Mouse (Mus musculus): ENCODE measurements at regions not wholly inside any gene's neighbourhood (a gene's known extent, or its start where the extent isn't known, plus 50 kb on each side); places are given as distances from the start of the nearest gene placed in this dataset.

DNA sequence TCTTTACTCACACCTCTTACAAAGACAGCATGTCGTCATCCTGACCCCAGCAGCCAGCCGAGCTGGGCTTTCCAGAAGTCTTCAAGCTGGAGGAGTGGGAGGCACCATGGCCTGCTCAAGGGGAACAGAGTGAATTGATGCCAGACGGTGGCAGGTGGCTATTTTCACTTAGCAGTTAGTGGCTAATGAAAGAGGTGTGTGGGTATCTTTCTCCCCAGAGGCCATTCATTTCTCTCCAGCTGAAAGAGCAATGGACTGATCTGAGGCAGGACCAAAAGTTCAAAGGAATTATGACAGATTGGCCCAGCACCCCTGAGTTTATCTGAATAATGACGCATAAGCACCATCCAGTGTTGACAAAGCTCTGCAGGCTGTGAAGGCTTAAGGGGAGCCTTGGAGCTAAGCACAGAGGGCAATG lies 841.0 kb upstream of the Car8 start:
- no peak for ATAC-seq (ENCODE audit: low FRiP score)
- WGBS: 44% methylated on average over 4 of the region's 4 CpGs

GRCm38 (mm10) chr4:9074447-9074846 lies 835.6 kb upstream of the Car8 start:
- H3K9me3 ChIP-seq (replicated peaks): no peaks in the 10 kb centered on the region
- H3K36me3 ChIP-seq: no peaks in the 10 kb centered on the region
- no peak overlapping the region for H3K4me2 ChIP-seq
- no peaks in the 10 kb centered on the region for H3K27me3 ChIP-seq (replicated peaks)
- H3K9ac ChIP-seq (replicated peaks): no peak overlapping the region
- no peak overlapping the region for H3K27ac ChIP-seq (replicated peaks)
- H3K4me1 ChIP-seq: no peaks in the 10 kb centered on the region
- WGBS: 40% methylated on average over 2 of the region's 2 CpGs
- no peak for ATAC-seq (ENCODE audit: low FRiP score)
- no peak overlapping the region for H3K4me3 ChIP-seq (replicated peaks)

More for the DNA sequence above, 841.0 kb upstream of the Car8 start:
- Histone ChIP-seq H3K36me3 (no peaks in the 10 kb centered on the region), H3K9ac (replicated peaks) (no peak overlapping the region), H3K27me3 (replicated peaks) (no peaks in the 10 kb centered on the region), H3K27ac (replicated peaks) (no peak overlapping the region), H3K4me2 (no peak overlapping the region), H3K4me1 (peaks cover 9% of the 10 kb centered on the region), H3K4me3 (replicated peaks) (no peak overlapping the region), H3K9me3 (replicated peaks) (no peaks in the 10 kb centered on the region)

- H3K9me3 ChIP-seq (replicated peaks): no peaks in the 10 kb centered on the region
- no peak overlapping the region for H3K27ac ChIP-seq (replicated peaks)
- H3K27me3 ChIP-seq (replicated peaks): no peaks in the 10 kb centered on the region
- no peak overlapping the region for H3K4me3 ChIP-seq (replicated peaks)
- 69% methylated on average over 8 of the region's 8 CpGs for WGBS
- no peak overlapping the region for H3K4me2 ChIP-seq
- no peaks in the 10 kb centered on the region for H3K4me1 ChIP-seq
- no peaks in the 10 kb centered on the region for H3K36me3 ChIP-seq
- H3K9ac ChIP-seq (replicated peaks): no peak overlapping the region
- ATAC-seq (ENCODE audit: low FRiP score): 0 out of 2 replicates have a peak, but pooled peaks have one; percentile 24
These were observed 835.0 kb upstream of the Car8 start for GRCm38 (mm10) chr4:9073736-9074428.

DNA sequence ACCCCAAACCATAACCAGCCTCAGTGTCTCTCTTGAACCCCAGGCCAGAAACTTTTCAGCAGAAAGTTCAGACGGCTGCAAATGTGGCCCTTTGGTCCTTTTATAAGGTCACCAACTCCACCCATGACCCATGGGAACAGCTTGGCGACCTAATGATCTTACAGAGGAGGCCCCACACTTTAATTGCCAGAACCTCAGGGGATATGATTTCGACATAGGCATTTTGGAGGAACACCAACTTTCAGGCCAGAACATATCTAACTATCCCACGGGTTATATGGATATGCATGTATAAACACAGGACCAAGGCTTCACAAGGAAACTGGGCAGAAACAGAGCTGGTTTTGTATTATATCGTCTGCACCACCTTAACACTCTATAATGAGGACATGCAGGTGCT lies 833.5 kb upstream of the Car8 start:
- no peaks in the 10 kb centered on the region for H3K9me3 ChIP-seq (replicated peaks)
- H3K36me3 ChIP-seq: no peaks in the 10 kb centered on the region
- no peaks in the 10 kb centered on the region for H3K4me1 ChIP-seq
- H3K27ac ChIP-seq (replicated peaks): no peak overlapping the region
- 83% methylated on average over 5 of the region's 5 CpGs for WGBS
- no peak for ATAC-seq (ENCODE audit: low FRiP score)
- H3K4me3 ChIP-seq (replicated peaks): no peak overlapping the region
- H3K9ac ChIP-seq (replicated peaks): no peak overlapping the region
- no peak overlapping the region for H3K4me2 ChIP-seq
- no peaks in the 10 kb centered on the region for H3K27me3 ChIP-seq (replicated peaks)

GRCm38 (mm10) chr4:9067874-9068273 lies 829.0 kb upstream of the Car8 start:
- Histone ChIP-seq H3K27me3 (replicated peaks) (no peaks in the 10 kb centered on the region), H3K27ac (replicated peaks) (no peak overlapping the region), H3K36me3 (no peaks in the 10 kb centered on the region), H3K9ac (replicated peaks) (no peak overlapping the region), H3K9me3 (replicated peaks) (no peaks in the 10 kb centered on the region), H3K4me3 (replicated peaks) (no peak overlapping the region), H3K4me2 (no peak overlapping the region), H3K4me1 (no peaks in the 10 kb centered on the region)
- WGBS: 77% methylated on average over 2 of the region's 2 CpGs
- no peak for ATAC-seq (ENCODE audit: low FRiP score)

- Histone ChIP-seq H3K27me3 (replicated peaks) (no peaks in the 10 kb centered on the region), H3K9me3 (replicated peaks) (no peaks in the 10 kb centered on the region), H3K36me3 (no peaks in the 10 kb centered on the region), H3K9ac (replicated peaks) (no peak overlapping the region), H3K4me1 (no peaks in the 10 kb centered on the region), H3K4me2 (no peak overlapping the region), H3K4me3 (replicated peaks) (no peak overlapping the region), H3K27ac (replicated peaks) (no peak overlapping the region)
- whole genome bisulfite sequencing: 62% methylated on average over 10 of the region's 10 CpGs
- ATAC-seq (ENCODE audit: low FRiP score): no peak
These were observed 827.4 kb upstream of the Car8 start for GRCm38 (mm10) chr4:9065981-9066815.

DNA sequence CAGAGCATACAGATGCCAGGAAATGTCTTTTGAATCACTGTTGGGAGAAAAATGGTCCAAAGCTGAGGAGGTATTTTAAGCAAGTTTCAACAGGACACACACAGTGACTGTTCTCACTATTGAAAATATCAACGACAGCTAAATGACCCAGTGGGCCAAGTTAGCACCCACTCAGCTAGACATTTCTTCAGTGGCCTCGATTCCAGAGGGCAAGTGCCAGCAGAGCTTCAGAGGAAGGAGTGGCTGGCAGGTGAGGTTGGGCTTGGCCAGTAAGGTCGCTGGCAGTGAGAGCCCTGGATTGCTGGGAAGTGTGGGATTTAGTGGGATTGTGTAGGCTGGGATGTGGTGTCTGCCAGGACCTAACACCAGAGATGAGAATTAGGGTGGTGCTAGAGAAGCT lies 823.1 kb upstream of the Car8 start:
- no peak overlapping the region for H3K4me2 ChIP-seq
- H3K27me3 ChIP-seq (replicated peaks): no peaks in the 10 kb centered on the region
- no peak overlapping the region for H3K4me3 ChIP-seq (replicated peaks)
- 73% methylated on average over 3 of the region's 3 CpGs for WGBS
- no peak overlapping the region for H3K9ac ChIP-seq (replicated peaks)
- no peaks in the 10 kb centered on the region for H3K9me3 ChIP-seq (replicated peaks)
- no peaks in the 10 kb centered on the region for H3K36me3 ChIP-seq
- peaks cover 5% of the 10 kb centered on the region for H3K4me1 ChIP-seq
- ATAC-seq (ENCODE audit: low FRiP score): no peak
- H3K27ac ChIP-seq (replicated peaks): no peak overlapping the region

DNA sequence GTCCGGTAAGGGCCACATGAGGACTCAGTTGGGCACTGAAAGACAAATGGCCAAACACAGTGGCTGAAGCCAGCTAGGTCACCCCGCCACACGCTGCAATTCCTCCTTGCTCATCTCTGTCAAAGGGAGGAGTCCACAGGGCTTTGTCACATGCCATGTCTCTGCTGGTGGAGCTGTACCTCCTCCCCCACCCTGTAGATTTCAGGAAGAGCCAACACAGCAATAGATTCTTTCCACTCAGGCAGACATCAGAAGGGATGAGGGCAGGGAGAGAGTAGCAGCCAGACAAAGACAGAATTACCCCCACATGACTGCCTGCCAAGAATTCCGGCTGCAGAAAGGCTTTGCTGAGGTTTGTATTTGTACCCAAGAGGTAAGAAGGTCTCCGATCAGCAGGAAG lies 821.4 kb upstream of the Car8 start:
- WGBS: 11% methylated on average over 5 of the region's 5 CpGs
- no peaks in the 10 kb centered on the region for H3K27me3 ChIP-seq (replicated peaks)
- no peak overlapping the region for H3K4me2 ChIP-seq
- no peak overlapping the region for H3K9ac ChIP-seq (replicated peaks)
- H3K36me3 ChIP-seq: no peaks in the 10 kb centered on the region
- H3K9me3 ChIP-seq (replicated peaks): no peaks in the 10 kb centered on the region
- H3K4me1 ChIP-seq: peaks cover 7% of the 10 kb centered on the region
- no peak overlapping the region for H3K27ac ChIP-seq (replicated peaks)
- no peak for ATAC-seq (ENCODE audit: low FRiP score)
- H3K4me3 ChIP-seq (replicated peaks): no peak overlapping the region

DNA sequence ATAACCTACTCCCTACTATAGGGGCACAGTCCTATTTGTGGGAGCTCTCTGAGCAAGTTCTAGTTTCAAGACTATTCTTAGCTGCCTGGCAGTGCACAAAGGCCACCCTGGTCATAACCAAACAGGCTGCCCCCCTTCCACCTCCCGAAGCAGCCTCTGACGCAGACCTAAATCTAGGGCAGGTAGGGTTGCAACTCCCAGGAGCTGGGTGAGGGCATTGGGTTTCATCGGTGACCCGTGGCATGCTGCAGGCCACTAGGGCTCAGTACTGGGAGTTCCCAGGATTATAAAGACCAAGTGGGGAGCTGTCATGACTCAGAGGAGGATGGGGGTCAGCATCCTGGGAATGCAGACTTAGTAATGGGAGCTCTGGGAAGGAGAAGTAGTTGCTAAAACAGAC lies 818.8 kb upstream of the Car8 start:
- 76% methylated on average over 4 of the region's 4 CpGs for whole genome bisulfite sequencing
- ATAC-seq (ENCODE audit: low FRiP score): no peak
- Histone ChIP-seq H3K27ac (replicated peaks) (no peak overlapping the region), H3K4me1 (peaks cover 7% of the 10 kb centered on the region), H3K9me3 (replicated peaks) (no peaks in the 10 kb centered on the region), H3K4me3 (replicated peaks) (no peak overlapping the region), H3K36me3 (no peaks in the 10 kb centered on the region), H3K4me2 (no peak overlapping the region), H3K9ac (replicated peaks) (no peak overlapping the region), H3K27me3 (replicated peaks) (no peaks in the 10 kb centered on the region)

- no peaks in the 10 kb centered on the region for H3K36me3 ChIP-seq
- ATAC-seq (ENCODE audit: low FRiP score): no peak
- no peak overlapping the region for H3K27ac ChIP-seq (replicated peaks)
- H3K4me2 ChIP-seq: no peak overlapping the region
- peaks cover 7% of the 10 kb centered on the region for H3K4me1 ChIP-seq
- H3K9me3 ChIP-seq (replicated peaks): no peaks in the 10 kb centered on the region
- 86% methylated on average over 7 of the region's 7 CpGs for WGBS
- H3K9ac ChIP-seq (replicated peaks): no peak overlapping the region
- no peaks in the 10 kb centered on the region for H3K27me3 ChIP-seq (replicated peaks)
- no peak overlapping the region for H3K4me3 ChIP-seq (replicated peaks)
These were observed 818.3 kb upstream of the Car8 start for GRCm38 (mm10) chr4:9057113-9057512.

DNA sequence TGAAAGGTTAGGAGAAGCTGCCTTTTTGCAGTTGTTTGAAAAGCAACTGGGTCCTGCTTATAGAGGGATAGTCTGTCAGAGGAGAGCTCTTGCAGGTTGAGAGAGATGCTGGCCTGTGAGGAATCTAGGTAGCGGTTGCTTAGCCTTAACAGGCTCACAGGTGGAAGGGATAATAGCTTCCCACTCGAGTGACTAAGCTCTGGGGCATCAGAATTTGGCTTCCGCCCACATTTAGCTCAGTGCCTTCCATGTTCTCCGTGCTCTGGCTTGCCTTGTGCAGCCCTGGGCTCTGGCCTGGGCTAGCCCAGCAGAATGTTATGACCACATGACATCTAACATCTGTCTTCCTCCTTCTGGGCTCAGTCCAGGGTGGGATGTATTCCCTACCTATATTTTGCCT lies 817.0 kb upstream of the Car8 start:
- ATAC-seq (ENCODE audit: low FRiP score): peak; percentile 9; the same call in 1 of the 2 replicates
- H3K4me1 ChIP-seq: peaks cover 7% of the 10 kb centered on the region
- WGBS: 82% methylated on average over 4 of the region's 4 CpGs
- H3K36me3 ChIP-seq: no peaks in the 10 kb centered on the region
- H3K4me2 ChIP-seq: no peak overlapping the region
- H3K9me3 ChIP-seq (replicated peaks): no peaks in the 10 kb centered on the region
- H3K9ac ChIP-seq (replicated peaks): no peak overlapping the region
- H3K27me3 ChIP-seq (replicated peaks): no peaks in the 10 kb centered on the region
- no peak overlapping the region for H3K4me3 ChIP-seq (replicated peaks)
- no peak overlapping the region for H3K27ac ChIP-seq (replicated peaks)

GRCm38 (mm10) chr4:9055266-9055820 lies 816.5 kb upstream of the Car8 start:
- WGBS: 53% methylated on average over 9 of the region's 9 CpGs
- Histone ChIP-seq H3K27ac (replicated peaks) (no peak overlapping the region), H3K9me3 (replicated peaks) (no peaks in the 10 kb centered on the region), H3K27me3 (replicated peaks) (no peaks in the 10 kb centered on the region), H3K4me1 (peaks cover 5% of the 10 kb centered on the region), H3K36me3 (no peaks in the 10 kb centered on the region), H3K4me3 (replicated peaks) (no peak overlapping the region), H3K9ac (replicated peaks) (no peak overlapping the region), H3K4me2 (no peak overlapping the region)
- no peak for ATAC-seq (ENCODE audit: low FRiP score)
